Mouse (Mus musculus) ES-Bruce4 (cell line): Measurements from ENCODE around the gene Ap1ar. TPM values are rescaled to one million over a fixed set of nuclear protein-coding genes. Genes with fewer than 3 reads are reported as not detected.

Source experiments
- H3K27ac ChIP-seq: 2 replicates; pipeline ENCODE4 v1.5.1; 2012; ENCODE audit warnings: low read length, inconsistent platforms; ENCODE audit not compliant: insufficient read depth
- H3K27me3 ChIP-seq: 2 replicates; pipeline ENCODE4 v1.6.1; 2012; ENCODE audit warnings: mild to moderate bottlenecking, low read length, inconsistent platforms; ENCODE audit not compliant: control insufficient read depth, poor library complexity, insufficient read depth, severe bottlenecking
- H3K36me3 ChIP-seq: 2 replicates; pipeline ENCODE4 v1.6.1; 2012; ENCODE audit warnings: inconsistent platforms, mild to moderate bottlenecking, low read length, moderate library complexity; ENCODE audit not compliant: control insufficient read depth, poor library complexity, insufficient read depth, severe bottlenecking
- H3K4me1 ChIP-seq: one replicate; pipeline ENCODE4 v1.8.1; 2011; ENCODE audit warnings: low read length; ENCODE audit not compliant: control insufficient read depth, insufficient read depth
- H3K4me3 ChIP-seq: 2 replicates; pipeline ENCODE4 v1.5.1; 2011; ENCODE audit warnings: low read depth, mild to moderate bottlenecking, low read length
- H3K9ac ChIP-seq: 2 replicates; pipeline ENCODE4 v1.6.1; 2012; ENCODE audit warnings: low read depth, mild to moderate bottlenecking, inconsistent platforms; ENCODE audit not compliant: poor library complexity, severe bottlenecking
- H3K9me3 ChIP-seq: replicated peaks from 2 replicates; pipeline ENCODE4 v1.6.1; 2012; ENCODE audit warnings: mild to moderate bottlenecking, low read length, inconsistent platforms; ENCODE audit not compliant: control insufficient read depth, poor library complexity, insufficient read depth, severe bottlenecking
- CTCF ChIP-seq: IDR thresholded peaks from one replicate; pipeline ENCODE4 v1.8.1; 2011; ENCODE audit warnings: low read depth, low read length
- EP300 ChIP-seq: IDR thresholded peaks from 2 replicates; pipeline ENCODE4 v1.6.1; 2011; ENCODE audit warnings: low read depth, low read length; ENCODE audit not compliant: insufficient read depth
- POLR2A ChIP-seq: IDR thresholded peaks from one replicate; pipeline ENCODE4 v1.8.1; 2011; ENCODE audit warnings: low read length; ENCODE audit not compliant: insufficient read depth
- polyA plus RNA-seq: library from polyadenylated mRNA; stranded (reverse); fragments of >200 nt; gene quantifications from 2 replicates; pipeline ENCODE4 v1.2.4, GENCODE M21; 2011; ENCODE audit warnings: low read depth; ENCODE audit not compliant: missing spikeins, insufficient read depth, insufficient read length

Ap1ar gene
- polyA plus RNA-seq, 1 experiment, result 61.7 TPM

- H3K4me1 ChIP-seq, result no peaks in the 10 kb centered on the region
- no peaks in the 10 kb centered on the region for H3K36me3 ChIP-seq
- no peaks in the 10 kb centered on the region for H3K27me3 ChIP-seq
- H3K9ac ChIP-seq, result no peak overlapping the region
- 0 out of 2 replicates have a peak, but pooled peaks cover 2% of the 10 kb centered on the region for H3K9me3 ChIP-seq
- H3K4me3 ChIP-seq, result no peak overlapping the region
- TF ChIP-seq POLR2A, result no peak
- TF ChIP-seq CTCF, result no peak
- no peak for TF ChIP-seq EP300
- H3K27ac ChIP-seq, result no peak overlapping the region
These were observed 54.4 kb downstream of the Ap1ar start for GRCm38 (mm10) chr3:127782921-127783320.

GRCm38 (mm10) chr3:127780921-127781320 is 56.4 kb downstream of the Ap1ar start:
- TF ChIP-seq EP300 (no peak), CTCF (no peak), POLR2A (no peak)
- H3K27me3 ChIP-seq, result no peaks in the 10 kb centered on the region
- no peaks in the 10 kb centered on the region for H3K4me1 ChIP-seq
- H3K9me3 ChIP-seq, result 0 out of 2 replicates have a peak, but pooled peaks cover 2% of the 10 kb centered on the region
- H3K9ac ChIP-seq, result no peak overlapping the region
- no peak overlapping the region for H3K4me3 ChIP-seq
- no peaks in the 10 kb centered on the region for H3K36me3 ChIP-seq
- H3K27ac ChIP-seq, result no peak overlapping the region

- H3K9ac ChIP-seq, result no peak within 1 kb of the TSS
- no peaks in the 10 kb centered on the region for H3K4me1 ChIP-seq
- H3K4me3 ChIP-seq, result peak within 1 kb of the TSS; percentile 46
- no peak within 1 kb of the TSS for H3K27ac ChIP-seq
- H3K9me3 ChIP-seq, result 0 out of 2 replicates have a peak, but pooled peaks cover 2% of the 10 kb centered on the region
- TF ChIP-seq CTCF (peak; percentile 39), EP300 (no peak), POLR2A (no peak)
- H3K27me3 ChIP-seq, result no peaks in the 10 kb centered on the region
- no peaks in the 10 kb centered on the region for H3K36me3 ChIP-seq
These were observed 57.2 kb downstream of the Ap1ar start, which contains the start of gene Alpk1 for GRCm38 (mm10) chr3:127780021-127780644. Alpk1 (minus strand) TSS chr3:127780527.

GRCm38 (mm10) chr3:127769146-127769545 is 68.2 kb downstream of the Ap1ar start:
- no peak overlapping the region for H3K27ac ChIP-seq
- no peak overlapping the region for H3K4me3 ChIP-seq
- H3K27me3 ChIP-seq, result no peaks in the 10 kb centered on the region
- no peaks in the 10 kb centered on the region for H3K36me3 ChIP-seq
- no peaks in the 10 kb centered on the region for H3K9me3 ChIP-seq
- no peaks in the 10 kb centered on the region for H3K4me1 ChIP-seq
- TF ChIP-seq CTCF (no peak), EP300 (no peak), POLR2A (no peak)
- no peak overlapping the region for H3K9ac ChIP-seq

- no peaks in the 10 kb centered on the region for H3K27me3 ChIP-seq
- H3K4me1 ChIP-seq, result no peaks in the 10 kb centered on the region
- no peak overlapping the region for H3K4me3 ChIP-seq
- no peak overlapping the region for H3K27ac ChIP-seq
- no peak overlapping the region for H3K9ac ChIP-seq
- H3K36me3 ChIP-seq, result no peaks in the 10 kb centered on the region
- H3K9me3 ChIP-seq, result no peaks in the 10 kb centered on the region
- no peak for TF ChIP-seq CTCF
- TF ChIP-seq POLR2A, result no peak
- no peak for TF ChIP-seq EP300
These were observed 71.4 kb downstream of the Ap1ar start for GRCm38 (mm10) chr3:127765971-127766370.

GRCm38 (mm10) chr3:127764541-127764940 is 72.8 kb downstream of the Ap1ar start:
- Histone ChIP-seq H3K27ac (no peak overlapping the region), H3K9me3 (no peaks in the 10 kb centered on the region), H3K9ac (no peak overlapping the region), H3K36me3 (no peaks in the 10 kb centered on the region), H3K4me3 (no peak overlapping the region), H3K4me1 (no peaks in the 10 kb centered on the region), H3K27me3 (no peaks in the 10 kb centered on the region)
- TF ChIP-seq POLR2A (no peak), EP300 (no peak), CTCF (peak; percentile 61)
